Mouse (Mus musculus) spleen, adult 2 months (tissue): ENCODE data around the gene Neu1. TPM values are rescaled to one million over a fixed set of nuclear protein-coding genes. Genes with fewer than 3 reads are reported as not detected.
"Not testable (repeated sequence)": the region's sequence is repeated elsewhere in the genome, so short reads cannot be mapped to it uniquely, and the experiment has no call there.

Experiments
- DNase-seq, 2 experiments: peaks; one replicate each; pipeline versions ENCODE4 v3.0.0 to v3.0.0-alpha.2; 2012 to 2021; ENCODE audit warnings: low spot score in 2 of 2, low read depth in 1 of 2
- H3K27ac ChIP-seq: fragments of 200-500 bp; 2 replicates; pipeline ENCODE4 v1.5.1; 2012; ENCODE audit warnings: low read length, inconsistent platforms; ENCODE audit not compliant: insufficient read depth
- H3K27me3 ChIP-seq: fragments of 200-500 bp; 2 replicates; pipeline ENCODE4 v1.6.1; 2012; ENCODE audit warnings: mild to moderate bottlenecking, moderate library complexity, low read length, inconsistent platforms; ENCODE audit not compliant: control insufficient read depth, insufficient read depth
- H3K36me3 ChIP-seq: fragments of 200-500 bp; 2 replicates; pipeline ENCODE4 v1.6.1; 2012; ENCODE audit warnings: mild to moderate bottlenecking, low read length, inconsistent platforms; ENCODE audit not compliant: control insufficient read depth, insufficient read depth
- H3K4me1 ChIP-seq: fragments of 200-500 bp; 2 replicates; pipeline ENCODE4 v1.6.1; 2011; ENCODE audit warnings: inconsistent platforms; ENCODE audit not compliant: control insufficient read depth, insufficient read depth, insufficient read length
- H3K4me3 ChIP-seq: fragments of 200-500 bp; 2 replicates; pipeline ENCODE4 v1.5.1; 2011; ENCODE audit warnings: mild to moderate bottlenecking, inconsistent platforms; ENCODE audit not compliant: insufficient read depth, insufficient read length; ENCODE audit errors: extremely low read depth
- CTCF ChIP-seq: fragments of 200-500 bp; IDR thresholded peaks from 2 replicates; pipeline ENCODE4 v1.5.1; 2011; ENCODE audit warnings: mild to moderate bottlenecking, inconsistent platforms; ENCODE audit not compliant: insufficient read depth, insufficient read length, insufficient replicate concordance; ENCODE audit errors: extremely low read depth
- POLR2A ChIP-seq: fragments of 200-500 bp; IDR thresholded peaks from 2 replicates; pipeline ENCODE4 v1.6.1; 2011; ENCODE audit warnings: low read depth, low read length, inconsistent platforms
- WGBS: fragments of 180-500 bp; shearing (Covaris S2); methylation state at CpG from one replicate; pipeline ENCODE4 v1.1.7; 2018; 5-methylcytosine and 5-hydroxymethylcytosine counted together
- polyA plus RNA-seq: library from polyadenylated mRNA; depleted of rRNA; stranded (reverse); fragments of >200 nt; gene quantifications from 2 replicates; pipeline ENCODE4 v1.2.3, GENCODE M21; 2012

Neu1 gene
- polyA plus RNA-seq, 1 experiment, result 45.8 TPM

- TF ChIP-seq CTCF (no peak), POLR2A (no peak)
These were observed 22.2 kb downstream of the Neu1 start for GRCm38 (mm10) chr17:34953258-34953657.

DNA sequence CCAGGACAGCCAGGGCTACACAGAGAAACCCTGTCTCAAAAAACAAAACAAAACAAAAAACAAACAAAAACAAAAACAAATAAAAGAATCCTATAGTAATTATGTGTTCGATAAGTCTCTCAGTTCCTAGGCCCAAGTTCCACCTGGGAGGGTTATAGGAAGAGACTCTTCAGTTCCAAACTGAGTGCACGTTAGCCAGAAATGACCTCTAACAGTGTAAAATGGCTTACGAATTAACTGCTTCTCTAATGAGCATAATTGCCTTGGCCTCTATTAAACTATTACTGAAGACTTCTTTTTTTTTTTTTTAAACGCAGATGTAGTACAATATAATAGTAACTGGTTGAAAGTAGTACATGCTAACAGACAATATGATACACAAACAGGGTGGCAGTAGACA, 22.9 kb downstream of the Neu1 start:
- H3K4me3 ChIP-seq, result no peak overlapping the region
- no peak for DNase-seq
- WGBS, result 92% methylated on average over 4 of the region's 4 CpGs
- no peak overlapping the region for H3K27ac ChIP-seq
- peaks cover 7% of the 10 kb centered on the region; the same call in 1 of the 2 replicates for H3K4me1 ChIP-seq
- H3K36me3 ChIP-seq, result peaks cover 2% of the 10 kb centered on the region; the same call in 1 of the 2 replicates
- TF ChIP-seq POLR2A (no peak), CTCF (no peak)
- H3K27me3 ChIP-seq, result no peaks in the 10 kb centered on the region

More at GRCm38 (mm10) chr17:34953258-34953657, 22.2 kb downstream of the Neu1 start:
- H3K27ac ChIP-seq, result no peak overlapping the region
- DNase-seq, result no peak
- WGBS, result 89% methylated on average over 3 of the region's 3 CpGs
- peaks cover 7% of the 10 kb centered on the region; the same call in 1 of the 2 replicates for H3K4me1 ChIP-seq
- no peak overlapping the region for H3K4me3 ChIP-seq
- H3K27me3 ChIP-seq, result no peaks in the 10 kb centered on the region
- peaks cover 2% of the 10 kb centered on the region; the same call in 1 of the 2 replicates for H3K36me3 ChIP-seq

- DNase-seq, result no peak
These were observed 23.8 kb downstream of the Neu1 start for GRCm38 (mm10) chr17:34954831-34955230.

GRCm38 (mm10) chr17:34955884-34956283, 24.8 kb downstream of the Neu1 start:
- no peaks in the 10 kb centered on the region for H3K27me3 ChIP-seq
- no peak for DNase-seq
- TF ChIP-seq POLR2A (no peak), CTCF (no peak)
- H3K36me3 ChIP-seq, result no peaks in the 10 kb centered on the region
- peaks cover 7% of the 10 kb centered on the region; the same call in 1 of the 2 replicates for H3K4me1 ChIP-seq
- no peak overlapping the region for H3K27ac ChIP-seq
- WGBS, result 88% methylated on average over 3 of the region's 3 CpGs
- no peak overlapping the region for H3K4me3 ChIP-seq

More at GRCm38 (mm10) chr17:34954831-34955230, 23.8 kb downstream of the Neu1 start:
- no peak overlapping the region for H3K27ac ChIP-seq
- no peak overlapping the region for H3K4me3 ChIP-seq
- no peaks in the 10 kb centered on the region; the same call in 1 of the 2 replicates for H3K36me3 ChIP-seq
- TF ChIP-seq CTCF (no peak), POLR2A (no peak)
- no peaks in the 10 kb centered on the region for H3K27me3 ChIP-seq
- 95% methylated on average over 4 of the region's 4 CpGs for WGBS
- H3K4me1 ChIP-seq, result peaks cover 7% of the 10 kb centered on the region; the same call in 1 of the 2 replicates

GRCm38 (mm10) chr17:34956340-34956739, 25.3 kb downstream of the Neu1 start:
- no peak overlapping the region for H3K27ac ChIP-seq
- TF ChIP-seq CTCF (no peak), POLR2A (no peak)
- H3K4me3 ChIP-seq, result no peak overlapping the region
- H3K36me3 ChIP-seq, result no peaks in the 10 kb centered on the region
- WGBS, result 18% methylated on average over 1 of the region's 1 CpGs
- DNase-seq, result no peak
- H3K27me3 ChIP-seq, result no peaks in the 10 kb centered on the region
- H3K4me1 ChIP-seq, result peaks cover 6% of the 10 kb centered on the region; the same call in 1 of the 2 replicates

GRCm38 (mm10) chr17:34957291-34957690, 26.2 kb downstream of the Neu1 start:
- H3K27me3 ChIP-seq, H3K27ac ChIP-seq, DNase-seq, H3K4me1 ChIP-seq, H3K4me3 ChIP-seq, H3K36me3 ChIP-seq: not testable (repeated sequence)
- 15% methylated on average over 37 of the region's 40 CpGs for WGBS

GRCm38 (mm10) chr17:34957966-34958365, 26.9 kb downstream of the Neu1 start:
- H3K4me3 ChIP-seq, DNase-seq, H3K27me3 ChIP-seq, H3K27ac ChIP-seq, H3K4me1 ChIP-seq, H3K36me3 ChIP-seq: not testable (repeated sequence)
- 18% methylated on average over 29 of the region's 40 CpGs for WGBS

DNA sequence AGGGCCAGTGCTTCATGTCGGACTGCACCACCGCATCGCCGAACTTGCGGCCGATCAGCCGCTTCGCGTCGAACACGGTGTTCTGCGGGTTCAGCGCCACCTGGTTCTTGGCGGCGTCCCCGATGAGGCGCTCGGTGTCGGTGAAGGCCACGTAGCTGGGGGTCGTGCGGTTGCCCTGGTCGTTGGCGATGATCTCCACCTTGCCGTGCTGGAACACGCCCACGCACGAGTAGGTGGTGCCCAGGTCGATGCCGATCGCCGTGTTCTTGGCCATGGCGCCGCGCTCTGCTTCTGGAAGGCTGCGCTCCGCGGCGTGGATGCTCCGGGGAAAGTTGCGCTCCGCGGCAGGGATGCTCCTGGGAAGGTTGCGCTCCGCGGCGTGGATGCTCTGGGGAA, 27.7 kb downstream of the Neu1 start:
- not testable (repeated sequence) for H3K36me3 ChIP-seq, H3K27ac ChIP-seq, DNase-seq, H3K4me1 ChIP-seq, H3K27me3 ChIP-seq
- WGBS, result 4% methylated on average over 30 of the region's 47 CpGs
- H3K4me3 ChIP-seq, result peak overlapping the region; percentile 37; the same call in 1 of the 2 replicates

DNA sequence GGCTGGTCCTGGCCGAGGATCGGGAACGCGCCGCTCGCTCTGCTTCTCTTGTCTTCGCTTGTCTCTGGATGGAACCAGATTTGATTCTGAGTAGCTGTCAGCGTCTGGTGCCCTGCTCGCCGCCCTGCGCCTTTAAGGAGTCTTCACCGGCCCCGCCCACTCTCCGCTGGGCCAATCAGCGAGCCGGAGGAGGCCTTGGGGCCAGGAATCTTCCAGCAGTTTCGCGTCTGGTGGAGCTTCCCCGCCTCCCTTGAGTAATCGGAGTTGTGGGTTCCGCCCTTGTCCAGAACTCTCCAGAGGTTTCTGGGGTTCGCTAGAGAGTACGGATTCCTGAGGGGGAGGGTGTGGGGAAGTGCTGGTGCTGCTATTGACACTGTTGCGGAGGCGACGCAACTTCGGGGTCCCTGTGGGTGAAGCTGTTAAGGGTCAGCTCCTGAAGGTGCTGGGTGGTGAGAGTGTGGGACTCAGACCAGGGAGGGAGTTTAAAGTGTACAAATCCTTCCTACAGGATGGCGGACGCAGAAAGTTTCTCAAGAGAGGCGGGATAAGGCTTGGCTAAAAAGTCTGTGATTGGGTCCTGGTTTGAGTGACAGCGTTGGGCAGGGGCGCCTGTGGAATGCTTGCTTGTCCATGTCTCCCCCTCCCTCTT, 28.2 kb downstream of the Neu1 start, which contains the start of gene Hspa1b:
Hspa1b (minus strand) TSS at position 109 of the 649 bp plus-strand sequence.
- not testable (repeated sequence) for H3K4me1 ChIP-seq, H3K27me3 ChIP-seq, H3K36me3 ChIP-seq
- peak within 1 kb of the TSS; percentile 86 for H3K4me3 ChIP-seq
- WGBS, result under 1% methylated on average over 29 of the region's 32 CpGs
- peak within 1 kb of the TSS; percentile 93 for H3K27ac ChIP-seq
- peak; percentile 49 to 66 for DNase-seq
